Mouse (Mus musculus) ES-E14 (cell line): ENCODE results near the gene Nr4a1.

ENCODE experiments used
- CHD2 ChIP-seq: IDR thresholded peaks from 2 replicates; pipeline ENCODE4 v1.6.1; 2014; ENCODE audit warnings: mild to moderate bottlenecking, low read depth, low read length, inconsistent platforms
- HCFC1 ChIP-seq: IDR thresholded peaks from 2 replicates; pipeline ENCODE4 v1.6.1; 2012; ENCODE audit warnings: low read length, inconsistent platforms, borderline replicate concordance; ENCODE audit not compliant: insufficient read depth
- ZC3H11A ChIP-seq: IDR thresholded peaks from 2 replicates; pipeline ENCODE4 v1.6.1; 2012; ENCODE audit warnings: low read depth, mild to moderate bottlenecking, inconsistent platforms, low read length, borderline replicate concordance
- ZNF384 ChIP-seq: IDR thresholded peaks from 2 replicates; pipeline ENCODE4 v1.6.1; 2012; ENCODE audit warnings: low read depth, low read length, inconsistent platforms

- TF ChIP-seq HCFC1 (no peak), ZC3H11A (no peak), ZNF384 (no peak), CHD2 (no peak)
Observed at GRCm38 (mm10) chr15:101303830-101304229, 49.8 kb downstream of the Nr4a1 start.
